8 mouse cellular contexts compared by ENCODE assay signal in the genomic region with DNA sequence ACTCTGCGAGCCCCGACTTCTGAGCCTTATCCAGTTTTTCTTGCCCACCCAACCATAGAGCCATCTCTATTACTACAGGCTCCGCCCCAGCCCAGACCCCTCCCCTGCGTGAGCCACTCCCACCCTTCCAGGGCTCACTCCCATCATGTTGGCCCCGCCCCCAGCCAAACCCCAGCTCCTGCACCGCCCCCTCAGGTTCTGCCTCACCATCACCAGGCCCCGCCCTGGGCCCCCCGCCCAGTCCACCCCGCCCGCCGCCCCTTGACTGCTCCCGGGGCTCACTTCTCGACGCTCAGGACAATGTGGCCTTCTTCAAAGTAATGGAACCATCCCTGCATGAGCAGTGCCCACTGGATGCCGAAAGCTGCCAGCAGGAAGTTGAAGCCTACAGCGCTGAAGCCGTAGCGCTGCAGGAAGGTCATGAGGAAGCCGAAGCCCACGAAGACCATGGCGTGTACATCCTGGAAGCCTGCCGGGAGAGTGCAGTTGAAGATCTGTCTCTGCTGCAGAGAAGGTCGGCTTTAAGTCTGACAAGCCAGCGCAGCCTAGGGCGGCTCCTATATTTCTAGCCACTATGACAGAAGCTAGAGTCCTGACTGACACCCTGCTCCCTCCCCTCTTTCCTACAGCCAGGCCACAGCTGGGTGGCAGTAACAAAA. TPM values are rescaled to one million over a fixed set of nuclear protein-coding genes. Genes with fewer than 3 reads are reported as not detected.
DNase-seq lines count a peak whose midpoint lies in the region; ATAC-seq and TF ChIP-seq lines count a peak whose summit lies in the region.

No protein-coding gene starts in this region.

- H3K9me3 ChIP-seq in heart, embryonic 12.5 days (replicated peaks), result no peaks in the 10 kb centered on the region
- no peaks in the 10 kb centered on the region for H3K9me3 ChIP-seq in liver, embryonic 14.5 days (ENCODE audit: control insufficient read depth, low read length)
- H3K9me3 ChIP-seq in stomach, embryonic 14.5 days (ENCODE audit: control insufficient read depth, low read depth, low read length), result no peaks in the 10 kb centered on the region

- ATAC-seq in heart, embryonic 12.5 days (ENCODE audit: insufficient number of reproducible peaks, low FRiP score), result peak; percentile 60; the same call in 1 of the 2 replicates
- ATAC-seq in liver, embryonic 14.5 days (ENCODE audit: insufficient read depth), result no peak
- peak; percentile 55; the same call in 1 of the 2 replicates for ATAC-seq in stomach, embryonic 14.5 days (ENCODE audit: insufficient number of reproducible peaks, insufficient read depth, low FRiP score, low read depth)

- H3K4me3 ChIP-seq in heart, embryonic 12.5 days, result peak overlapping the region; percentile 21
- H3K4me3 ChIP-seq in liver, embryonic 14.5 days (ENCODE audit: insufficient read depth in 1 of 2, low read depth in 2 of 2, low read length in 2 of 2), result no peak overlapping the region
- peak overlapping the region; percentile 20; the same call in 1 of the 2 replicates for H3K4me3 ChIP-seq in stomach, embryonic 14.5 days (ENCODE audit: low read depth, low read length)

- H3K4me1 ChIP-seq in heart, embryonic 12.5 days (replicated peaks), result peaks cover 7% of the 10 kb centered on the region
- H3K4me1 ChIP-seq in liver, embryonic 14.5 days (replicated peaks; ENCODE audit: control insufficient read depth in 2 of 2, insufficient read depth in 2 of 2, low read length in 1 of 2), result no peaks in the 10 kb centered on the region
- H3K4me1 ChIP-seq in stomach, embryonic 14.5 days (ENCODE audit: control insufficient read depth, insufficient read depth, low read length), result no peaks in the 10 kb centered on the region

- TF ChIP-seq CTCF in liver, embryonic 14.5 days (IDR thresholded peaks at IDR 0.05; ENCODE audit: low read depth), result no peak

- peak overlapping the region; percentile 65 for H3K4me2 ChIP-seq in heart, embryonic 12.5 days
- H3K4me2 ChIP-seq in liver, embryonic 14.5 days (ENCODE audit: low read depth), result 0 out of 2 replicates have a peak overlapping the region, but pooled peaks have one; percentile 8
- peak overlapping the region; percentile 51 for H3K4me2 ChIP-seq in stomach, embryonic 14.5 days (replicated peaks; ENCODE audit: low read depth, low read length)

- H3K36me3 ChIP-seq in heart, embryonic 12.5 days, result no peaks in the 10 kb centered on the region
- H3K36me3 ChIP-seq in liver, embryonic 14.5 days (replicated peaks; ENCODE audit: control insufficient read depth, insufficient read depth, low read depth), result no peaks in the 10 kb centered on the region
- H3K36me3 ChIP-seq in stomach, embryonic 14.5 days (ENCODE audit: control insufficient read depth, insufficient read depth, low read length), result no peaks in the 10 kb centered on the region

- H3K27ac ChIP-seq in heart, embryonic 12.5 days (ENCODE audit: poor library complexity, severe bottlenecking), result no peak overlapping the region
- no peak overlapping the region for H3K27ac ChIP-seq in liver, embryonic 14.5 days
- H3K27ac ChIP-seq in stomach, embryonic 14.5 days (ENCODE audit: low read length), result no peak overlapping the region

- TF ChIP-seq EP300 in liver, embryonic 14.5 days (IDR thresholded peaks at IDR 0.05; ENCODE audit: low read depth), result no peak

- WGBS in heart, embryonic 12.5 days, result 3% methylated on average over 25 of the region's 25 CpGs
- WGBS in liver, embryonic 14.5 days (ENCODE audit: insufficient replicate concordance), result 3% methylated on average over 25 of the region's 25 CpGs
- WGBS in stomach, embryonic 14.5 days, result 2% methylated on average over 25 of the region's 25 CpGs

- no peak overlapping the region for H3K9ac ChIP-seq in heart, embryonic 12.5 days
- H3K9ac ChIP-seq in liver, embryonic 14.5 days (replicated peaks), result no peak overlapping the region
- no peak overlapping the region for H3K9ac ChIP-seq in stomach, embryonic 14.5 days (replicated peaks; ENCODE audit: low read depth, low read length)

- no peak for DNase-seq in heart, adult 9 months (ENCODE audit: low spot score in 2 of 2)
- peak; percentile 33 for DNase-seq in Muller cell, postnatal 12 days (ENCODE audit: inconsistent ontology term)
- peak; percentile 37 for DNase-seq in forelimb bud, embryonic 11.5 days (ENCODE audit: low read depth, low spot score)
- DNase-seq in liver, embryonic 14.5 days (ENCODE audit: low read depth in 3 of 3, low spot score in 3 of 3), result no peak
- no peak for DNase-seq in cerebellum, adult 8-10 months
- DNase-seq in gastrocnemius, postnatal 10 days, result no peak

- peaks cover 86% of the 10 kb centered on the region for H3K27me3 ChIP-seq in heart, embryonic 12.5 days (replicated peaks)
- peaks cover 3% of the 10 kb centered on the region for H3K27me3 ChIP-seq in liver, embryonic 14.5 days (ENCODE audit: control insufficient read depth, insufficient read depth, low read length)
- H3K27me3 ChIP-seq in stomach, embryonic 14.5 days (ENCODE audit: control insufficient read depth, insufficient read depth, low read length), result 0 out of 2 replicates have a peak, but pooled peaks cover 9% of the 10 kb centered on the region

RNA-seq across cellular contexts. Expression of a gene that starts 10.1 kb away (rescaled TPM):
- polyA plus RNA-seq in heart, embryonic 12.5 days (2016; fragmentation: Nextera tagmentation; extraction: Ambion mirVana), result 0.14 TPM in 1 of 2 replicates, not detected in the other
- 0.03 TPM in 2 replicates for polyA plus RNA-seq in liver, embryonic 14.5 days (2012; rRNA removed)
- not detected in 2 replicates for polyA plus RNA-seq in liver, embryonic 14.5 days (2014; fragmentation: Nextera tagmentation; extraction: Ambion mirVana)
- polyA plus RNA-seq in stomach, embryonic 14.5 days (2014; fragmentation: Nextera tagmentation; extraction: Ambion mirVana), result not detected in 2 replicates
- total RNA-seq in gastrocnemius, postnatal 10 days (2021), result not detected

RNA-seq across cellular contexts. Expression of a gene that starts 52.6 kb away (rescaled TPM):
- 7.7 and 8.5 TPM in 2 replicates for polyA plus RNA-seq in heart, embryonic 12.5 days (2016; fragmentation: Nextera tagmentation; extraction: Ambion mirVana)
- polyA plus RNA-seq in liver, embryonic 14.5 days (2012; rRNA removed), result 3.4 and 3.6 TPM in 2 replicates
- 6.0 and 6.9 TPM in 2 replicates for polyA plus RNA-seq in liver, embryonic 14.5 days (2014; fragmentation: Nextera tagmentation; extraction: Ambion mirVana)
- 12.7 and 15.3 TPM in 2 replicates for polyA plus RNA-seq in stomach, embryonic 14.5 days (2014; fragmentation: Nextera tagmentation; extraction: Ambion mirVana)
- 1 to 10 TPM; 1.3 to 2.1 TPM for total RNA-seq in gastrocnemius, postnatal 10 days (2021)

Comparison
In these comparisons a context has a peak if more than half of its experiments do, and no peak if none do; other contexts are left out.
1. H3K4me2 ChIP-seq: peak in every context shown above with its lines; median percentile 65 in heart, embryonic 12.5 days; 51 in stomach, embryonic 14.5 days; 8 in liver, embryonic 14.5 days.
2. H3K4me3 ChIP-seq: peak in heart, embryonic 12.5 days (single experiment) and stomach, embryonic 14.5 days (single experiment); none in liver, embryonic 14.5 days (0 of 2).
3. DNase-seq: peak in Muller cell, postnatal 12 days (single experiment) and forelimb bud, embryonic 11.5 days (single experiment); none in heart, adult 9 months (0 of 2), liver, embryonic 14.5 days (0 of 3), cerebellum, adult 8-10 months (single experiment) and gastrocnemius, postnatal 10 days (single experiment).